Mouse (Mus musculus) midbrain, embryonic 10.5 days (tissue): ENCODE data around the gene Serp2. TPM values are rescaled to one million over a fixed set of nuclear protein-coding genes. Genes with fewer than 3 reads are reported as not detected.

Source experiments
- DNase-seq: peaks from one replicate; pipeline ENCODE4 v3.0.0-alpha.2; 2017; ENCODE audit warnings: low spot score
- H3K27ac ChIP-seq: fragments of 300-500 bp; sonication (generic); replicated peaks from 2 replicates; pipeline ENCODE4 v1.5.1; 2016; ENCODE audit warnings: mild to moderate bottlenecking
- H3K27me3 ChIP-seq: fragments of 300-500 bp; sonication (generic); 2 replicates; pipeline ENCODE4 v1.6.1; 2016; ENCODE audit warnings: low read depth, mild to moderate bottlenecking; ENCODE audit not compliant: poor library complexity, severe bottlenecking
- H3K36me3 ChIP-seq: fragments of 300-500 bp; sonication (generic); 2 replicates; pipeline ENCODE4 v1.6.1; 2016; ENCODE audit warnings: mild to moderate bottlenecking, moderate library complexity
- H3K4me1 ChIP-seq: fragments of 300-500 bp; sonication (generic); 2 replicates; pipeline ENCODE4 v1.6.1; 2016
- H3K4me3 ChIP-seq: fragments of 300-500 bp; sonication (generic); 2 replicates; pipeline ENCODE4 v1.5.1; 2016; ENCODE audit warnings: mild to moderate bottlenecking, moderate library complexity
- H3K9me3 ChIP-seq: fragments of 300-500 bp; sonication (generic); replicated peaks from 2 replicates; pipeline ENCODE4 v1.6.1; 2016; ENCODE audit warnings: mild to moderate bottlenecking
- WGBS: fragments of 180-500 bp; shearing (Covaris S2); methylation state at CpG from one replicate; pipeline ENCODE4 v1.1.7; 2016; 5-methylcytosine and 5-hydroxymethylcytosine counted together
- polyA plus RNA-seq: library from polyadenylated mRNA; unstranded; fragments of >200 nt; fragmentation: Nextera tagmentation; extraction: Ambion mirVana; gene quantifications from 2 replicates; pipeline ENCODE4 v1.2.1, GENCODE M21; 2016

Gene Serp2
- polyA plus RNA-seq, result 30.2 and 37.3 TPM in 2 replicates

GRCm38 (mm10) chr14:76556852-76557208, at the start of gene Serp2:
Serp2 (minus strand) TSS chr14:76556889.
- DNase-seq, result no peak
- WGBS, result 8% methylated on average over 17 of the region's 17 CpGs
- Histone ChIP-seq H3K36me3 (no peaks in the 10 kb centered on the region), H3K9me3 (no peaks in the 10 kb centered on the region), H3K27ac (peak within 1 kb of the TSS; percentile 89), H3K27me3 (peaks cover 22% of the 10 kb centered on the region), H3K4me3 (peak within 1 kb of the TSS; percentile 72), H3K4me1 (peaks cover 33% of the 10 kb centered on the region)

GRCm38 (mm10) chr14:76605931-76606534, 49.3 kb upstream of the Serp2 start:
- no peaks in the 10 kb centered on the region for H3K9me3 ChIP-seq
- no peaks in the 10 kb centered on the region for H3K36me3 ChIP-seq
- no peaks in the 10 kb centered on the region; the same call in 1 of the 2 replicates for H3K27me3 ChIP-seq
- 0 out of 2 replicates have a peak overlapping the region, but pooled peaks have one; percentile 4 for H3K27ac ChIP-seq
- no peak overlapping the region for H3K4me3 ChIP-seq
- peaks cover 18% of the 10 kb centered on the region for H3K4me1 ChIP-seq
- 79% methylated on average over 13 of the region's 13 CpGs for WGBS
- DNase-seq, result no peak

- Histone ChIP-seq H3K9me3 (no peaks in the 10 kb centered on the region), H3K4me1 (peaks cover 25% of the 10 kb centered on the region), H3K27me3 (no peaks in the 10 kb centered on the region; the same call in 1 of the 2 replicates), H3K27ac (no peak overlapping the region), H3K36me3 (no peaks in the 10 kb centered on the region), H3K4me3 (no peak overlapping the region)
- DNase-seq, result no peak
- WGBS, result 84% methylated on average over 6 of the region's 6 CpGs
Measured at GRCm38 (mm10) chr14:76604012-76604411, 47.3 kb upstream of the Serp2 start.

GRCm38 (mm10) chr14:76601654-76602053, 45.0 kb upstream of the Serp2 start:
- Histone ChIP-seq H3K27ac (no peak overlapping the region), H3K9me3 (no peaks in the 10 kb centered on the region), H3K36me3 (no peaks in the 10 kb centered on the region), H3K4me1 (peaks cover 40% of the 10 kb centered on the region), H3K27me3 (no peaks in the 10 kb centered on the region; the same call in 1 of the 2 replicates), H3K4me3 (no peak overlapping the region)
- no peak for DNase-seq
- WGBS, result 87% methylated on average over 4 of the region's 4 CpGs

- Histone ChIP-seq H3K36me3 (no peaks in the 10 kb centered on the region), H3K9me3 (no peaks in the 10 kb centered on the region), H3K27me3 (no peaks in the 10 kb centered on the region; the same call in 1 of the 2 replicates), H3K4me1 (peaks cover 35% of the 10 kb centered on the region), H3K27ac (no peak overlapping the region), H3K4me3 (no peak overlapping the region)
- DNase-seq, result no peak
- WGBS, result 88% methylated on average over 3 of the region's 3 CpGs
Measured at GRCm38 (mm10) chr14:76600391-76600790, 43.7 kb upstream of the Serp2 start.

GRCm38 (mm10) chr14:76599706-76600105, 43.0 kb upstream of the Serp2 start:
- peak overlapping the region; percentile 86; the same call in 1 of the 2 replicates for H3K27ac ChIP-seq
- no peak for DNase-seq
- no peaks in the 10 kb centered on the region for H3K36me3 ChIP-seq
- H3K27me3 ChIP-seq, result no peaks in the 10 kb centered on the region; the same call in 1 of the 2 replicates
- H3K9me3 ChIP-seq, result no peaks in the 10 kb centered on the region
- H3K4me1 ChIP-seq, result peaks cover 31% of the 10 kb centered on the region
- H3K4me3 ChIP-seq, result no peak overlapping the region
- 49% methylated on average over 4 of the region's 4 CpGs for WGBS

GRCm38 (mm10) chr14:76598518-76599216, 42.0 kb upstream of the Serp2 start:
- Histone ChIP-seq H3K27me3 (no peaks in the 10 kb centered on the region; the same call in 1 of the 2 replicates), H3K27ac (peak overlapping the region; percentile 86), H3K36me3 (no peaks in the 10 kb centered on the region), H3K4me1 (peaks cover 26% of the 10 kb centered on the region), H3K4me3 (peak overlapping the region; percentile 50), H3K9me3 (no peaks in the 10 kb centered on the region)
- peak; percentile 66 for DNase-seq
- WGBS, result under 1% methylated on average over 12 of the region's 12 CpGs

- DNase-seq, result no peak
- Histone ChIP-seq H3K4me1 (peaks cover 26% of the 10 kb centered on the region), H3K27me3 (no peaks in the 10 kb centered on the region; the same call in 1 of the 2 replicates), H3K36me3 (no peaks in the 10 kb centered on the region), H3K27ac (no peak overlapping the region), H3K4me3 (no peak overlapping the region), H3K9me3 (no peaks in the 10 kb centered on the region)
Measured at GRCm38 (mm10) chr14:76597751-76598150, 41.1 kb upstream of the Serp2 start.

- H3K9me3 ChIP-seq, result no peaks in the 10 kb centered on the region
- 83% methylated on average over 9 of the region's 9 CpGs for WGBS
- H3K27ac ChIP-seq, result no peak overlapping the region
- no peaks in the 10 kb centered on the region for H3K36me3 ChIP-seq
- H3K4me1 ChIP-seq, result peaks cover 26% of the 10 kb centered on the region
- H3K4me3 ChIP-seq, result no peak overlapping the region
- DNase-seq, result no peak
- no peaks in the 10 kb centered on the region for H3K27me3 ChIP-seq
Measured at GRCm38 (mm10) chr14:76595048-76595859, 38.6 kb upstream of the Serp2 start.

GRCm38 (mm10) chr14:76594351-76594885, 37.7 kb upstream of the Serp2 start:
- no peaks in the 10 kb centered on the region for H3K9me3 ChIP-seq
- H3K27me3 ChIP-seq, result no peaks in the 10 kb centered on the region
- peaks cover 23% of the 10 kb centered on the region for H3K4me1 ChIP-seq
- 93% methylated on average over 6 of the region's 6 CpGs for WGBS
- no peak overlapping the region for H3K27ac ChIP-seq
- DNase-seq, result no peak
- no peaks in the 10 kb centered on the region for H3K36me3 ChIP-seq
- no peak overlapping the region for H3K4me3 ChIP-seq

- H3K4me3 ChIP-seq, result no peak overlapping the region
- DNase-seq, result no peak
- H3K4me1 ChIP-seq, result peaks cover 16% of the 10 kb centered on the region
- H3K27me3 ChIP-seq, result no peaks in the 10 kb centered on the region
- H3K36me3 ChIP-seq, result no peaks in the 10 kb centered on the region
- H3K9me3 ChIP-seq, result no peaks in the 10 kb centered on the region
- WGBS, result 93% methylated on average over 15 of the region's 15 CpGs
- H3K27ac ChIP-seq, result no peak overlapping the region
Measured at GRCm38 (mm10) chr14:76593630-76594193, 37.0 kb upstream of the Serp2 start.

- Histone ChIP-seq H3K27ac (no peak overlapping the region), H3K9me3 (no peaks in the 10 kb centered on the region), H3K4me3 (no peak overlapping the region), H3K36me3 (no peaks in the 10 kb centered on the region), H3K4me1 (peaks cover 6% of the 10 kb centered on the region), H3K27me3 (no peaks in the 10 kb centered on the region)
- 89% methylated on average over 12 of the region's 12 CpGs for WGBS
- DNase-seq, result no peak
Measured at GRCm38 (mm10) chr14:76592721-76593120, 36.0 kb upstream of the Serp2 start.
